ENCODE assay signal across 9 mouse cellular contexts in the genomic region with DNA sequence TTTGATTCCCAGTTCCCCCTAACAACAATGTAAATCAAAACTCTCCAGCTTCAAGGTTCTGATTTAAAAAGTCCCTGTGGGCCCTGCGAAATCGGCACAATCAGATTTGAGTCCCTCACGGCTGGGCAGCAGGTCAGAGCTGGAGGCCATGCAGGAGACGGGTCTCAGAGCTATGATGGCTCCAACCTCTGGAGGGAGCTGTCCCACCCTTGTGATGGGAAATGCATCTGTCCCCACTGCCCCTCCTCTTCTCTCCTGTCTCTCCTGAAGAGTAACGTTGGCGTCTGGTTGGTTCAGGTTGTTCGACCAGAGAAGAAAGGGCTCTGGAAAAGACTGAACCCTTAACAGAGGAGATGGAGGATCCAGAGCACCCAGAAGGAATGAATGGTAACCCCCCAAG.
DNase-seq lines count a peak whose midpoint lies in the region; ATAC-seq and TF ChIP-seq lines count a peak whose summit lies in the region.
"Had no signal": no experiment of that assay in that cellular context is flagged by ENCODE, and none has a peak within 500 bp of the region (broad histone marks: within the 10 kb centered on the region; RNA-seq: fewer than 3 reads in every experiment).

No protein-coding gene starts in this region.

- H3K79me2 ChIP-seq in MEL (ENCODE audit: control insufficient read depth, insufficient read depth, low read length, poor library complexity) = no peaks in the 10 kb centered on the region

- no peaks in the 10 kb centered on the region; the same call in 1 of the 2 replicates for H3K4me1 ChIP-seq in kidney, postnatal 0 days (replicated peaks; ENCODE audit: insufficient read depth, low read length)
- H3K4me1 ChIP-seq in MEL (ENCODE audit: control insufficient read depth in 1 of 2, insufficient read depth in 2 of 2, low read length in 2 of 2) = peaks cover 0 to 3% of the 10 kb centered on the region in 2 experiments; a peak in 1 of 4 replicates
- peaks cover 17% of the 10 kb centered on the region for H3K4me1 ChIP-seq in embryonic facial prominence, embryonic 13.5 days
- peaks cover 2% of the 10 kb centered on the region; the same call in 1 of the 2 replicates for H3K4me1 ChIP-seq in liver, embryonic 16.5 days (ENCODE audit: control insufficient read depth, low read depth, low read length)

- WGBS in kidney, postnatal 0 days = 65% methylated on average over 7 of the region's 7 CpGs
- WGBS in embryonic facial prominence, embryonic 13.5 days = 59% methylated on average over 7 of the region's 7 CpGs
- WGBS in liver, embryonic 16.5 days (ENCODE audit: insufficient replicate concordance) = 50% methylated on average over 7 of the region's 7 CpGs

- peak; percentile 25 for DNase-seq in kidney, postnatal 0 days (ENCODE audit: low spot score)
- DNase-seq in kidney, adult 9 months = no peak
- no peak for DNase-seq in MEL (ENCODE audit: low read depth, low spot score)
- no peak for DNase-seq in urinary bladder, postnatal 4 days (ENCODE audit: low spot score in 2 of 2)
- no peak for DNase-seq in right cerebral cortex, postnatal 36 days (ENCODE audit: low spot score in 2 of 2)

- no peaks in the 10 kb centered on the region for H3K9me3 ChIP-seq in kidney, postnatal 0 days (replicated peaks; ENCODE audit: low read length)
- no peaks in the 10 kb centered on the region for H3K9me3 ChIP-seq in MEL (replicated peaks; ENCODE audit: insufficient read depth, low read length)
- H3K9me3 ChIP-seq in embryonic facial prominence, embryonic 13.5 days = no peaks in the 10 kb centered on the region
- no peaks in the 10 kb centered on the region for H3K9me3 ChIP-seq in liver, embryonic 16.5 days (replicated peaks; ENCODE audit: control insufficient read depth, low read length)
- H3K9me3 ChIP-seq: forebrain, embryonic 12.5 days had no signal

- no peak; the same call in 1 of the 2 replicates for TF ChIP-seq RAD21 in MEL (IDR thresholded peaks at IDR 0.05; ENCODE audit: low read depth, low read length)

- TF ChIP-seq EP300 in MEL (IDR thresholded peaks at IDR 0.05; ENCODE audit: low read depth in 1 of 2, low read length in 2 of 2) = no peak

- H3K27ac ChIP-seq in kidney, postnatal 0 days = peak overlapping the region; percentile 66
- no peak overlapping the region for H3K27ac ChIP-seq in MEL (ENCODE audit: control insufficient read depth, low read depth, low read length)
- 0 out of 2 replicates have a peak overlapping the region, but pooled peaks have one; percentile 2 for H3K27ac ChIP-seq in embryonic facial prominence, embryonic 13.5 days
- H3K27ac ChIP-seq in liver, embryonic 16.5 days (ENCODE audit: low read length) = peak overlapping the region; percentile 24; the same call in 1 of the 2 replicates
- H3K27ac ChIP-seq: forebrain, embryonic 12.5 days had no signal

- TF ChIP-seq POLR2A in MEL (IDR thresholded peaks at IDR 0.05; ENCODE audit: control insufficient read depth in 1 of 2, insufficient read depth in 1 of 2, low read depth in 1 of 2, low read length in 2 of 2, poor library complexity in 1 of 2) = no peak

- no peak overlapping the region for H3K4me3 ChIP-seq in kidney, postnatal 0 days (replicated peaks; ENCODE audit: low read depth, low read length)
- no peak overlapping the region for H3K4me3 ChIP-seq in MEL (ENCODE audit: control insufficient read depth in 1 of 2, insufficient read depth in 1 of 2, low read depth in 2 of 2, low read length in 2 of 2)
- no peak overlapping the region for H3K4me3 ChIP-seq in embryonic facial prominence, embryonic 13.5 days
- H3K4me3 ChIP-seq in liver, embryonic 16.5 days (ENCODE audit: low read depth, low read length) = no peak overlapping the region
- H3K4me3 ChIP-seq: forebrain, embryonic 12.5 days had no signal

- H3K9ac ChIP-seq in kidney, postnatal 0 days (ENCODE audit: low read depth, low read length) = no peak overlapping the region
- no peak overlapping the region for H3K9ac ChIP-seq in MEL (ENCODE audit: control insufficient read depth, low read depth, low read length, poor library complexity, severe bottlenecking)
- no peak overlapping the region for H3K9ac ChIP-seq in embryonic facial prominence, embryonic 13.5 days
- H3K9ac ChIP-seq in liver, embryonic 16.5 days (ENCODE audit: low read depth, low read length) = no peak overlapping the region
- H3K9ac ChIP-seq: forebrain, embryonic 12.5 days had no signal

- H3K4me2 ChIP-seq in kidney, postnatal 0 days (ENCODE audit: low read length) = no peak overlapping the region
- no peak overlapping the region for H3K4me2 ChIP-seq in embryonic facial prominence, embryonic 13.5 days
- no peak overlapping the region for H3K4me2 ChIP-seq in liver, embryonic 16.5 days (ENCODE audit: low read depth, low read length)
- H3K4me2 ChIP-seq: forebrain, embryonic 12.5 days had no signal

- no peaks in the 10 kb centered on the region for H3K27me3 ChIP-seq in kidney, postnatal 0 days (ENCODE audit: insufficient read depth, low read length)
- no peaks in the 10 kb centered on the region for H3K27me3 ChIP-seq in MEL (ENCODE audit: control insufficient read depth in 1 of 2, insufficient read depth in 2 of 2, low read length in 2 of 2)
- H3K27me3 ChIP-seq in embryonic facial prominence, embryonic 13.5 days = no peaks in the 10 kb centered on the region
- no peaks in the 10 kb centered on the region for H3K27me3 ChIP-seq in liver, embryonic 16.5 days (ENCODE audit: control insufficient read depth, insufficient read depth, low read depth, low read length)
- H3K27me3 ChIP-seq: Patski had no signal

- no peaks in the 10 kb centered on the region for H3K36me3 ChIP-seq in kidney, postnatal 0 days (ENCODE audit: insufficient read depth, low read length)
- H3K36me3 ChIP-seq in MEL (ENCODE audit: control insufficient read depth in 1 of 2, insufficient read depth in 2 of 2, low read length in 2 of 2) = no peaks in the 10 kb centered on the region; a peak in 1 of 4 replicates
- no peaks in the 10 kb centered on the region for H3K36me3 ChIP-seq in embryonic facial prominence, embryonic 13.5 days
- no peaks in the 10 kb centered on the region for H3K36me3 ChIP-seq in liver, embryonic 16.5 days (ENCODE audit: control insufficient read depth, insufficient read depth)
- H3K36me3 ChIP-seq: forebrain, embryonic 12.5 days had no signal

- TF ChIP-seq CTCF in kidney, postnatal 0 days (IDR thresholded peaks at IDR 0.05; ENCODE audit: low read depth) = peak; percentile 30; the same call in 1 of the 2 replicates
- peak; percentile 35 to 48 (median 42) for TF ChIP-seq CTCF in MEL (IDR thresholded peaks at IDR 0.05 in 2 of 3, conservative IDR thresholded peaks at IDR 0.05 in 1 of 3; ENCODE audit: control insufficient read depth in 1 of 3, insufficient read depth in 1 of 3, low read depth in 2 of 3, low read length in 3 of 3, poor library complexity in 1 of 3, severe bottlenecking in 1 of 3)

- ATAC-seq in kidney, postnatal 0 days (replicated peaks; ENCODE audit: low FRiP score, low read depth) = no peak
- ATAC-seq in embryonic facial prominence, embryonic 13.5 days (ENCODE audit: insufficient number of reproducible peaks, insufficient read depth, low FRiP score, low TSS enrichment, low read depth) = no peak
- no peak for ATAC-seq in liver, embryonic 16.5 days (ENCODE audit: low read depth)
- ATAC-seq: Patski had no signal

TF ChIP-seq in MEL, 35 proteins besides CTCF, POLR2A, EP300 and RAD21:
- no peak for TF ChIP-seq UBTF (IDR thresholded peaks at IDR 0.05; ENCODE audit: borderline replicate concordance, insufficient read depth, low read depth, low read length)
- TF ChIP-seq MAFK (IDR thresholded peaks at IDR 0.05; ENCODE audit: borderline replicate concordance, low read depth, low read length) = no peak
- no peak for TF ChIP-seq ELF1 (IDR thresholded peaks at IDR 0.05; ENCODE audit: low read depth, low read length)
- no peak for TF ChIP-seq ZKSCAN1 (IDR thresholded peaks at IDR 0.05; ENCODE audit: low read depth, low read length)
- no peak for TF ChIP-seq SIN3A (IDR thresholded peaks at IDR 0.05; ENCODE audit: low read length)
- TF ChIP-seq RCOR1 (IDR thresholded peaks at IDR 0.05; ENCODE audit: low read depth, low read length) = no peak
- no peak for TF ChIP-seq ZC3H11A (IDR thresholded peaks at IDR 0.05; ENCODE audit: low read depth, low read length)
- TF ChIP-seq USF1 (IDR thresholded peaks at IDR 0.05; ENCODE audit: low read depth, low read length) = no peak
- TF ChIP-seq MYC (IDR thresholded peaks at IDR 0.05; ENCODE audit: low read depth, low read length) = no peak
- no peak for TF ChIP-seq CHD2 (IDR thresholded peaks at IDR 0.05; ENCODE audit: low read length)
- TF ChIP-seq TBP (IDR thresholded peaks at IDR 0.05; ENCODE audit: low read depth, low read length) = no peak
- no peak for TF ChIP-seq E2F4 (IDR thresholded peaks at IDR 0.05; ENCODE audit: borderline replicate concordance, low read depth, low read length)
- no peak for TF ChIP-seq GATA1 (IDR thresholded peaks at IDR 0.05; ENCODE audit: low read depth, low read length)
